Comparison of ENCODE assay signal across 9 mouse cellular contexts in the genomic region with DNA sequence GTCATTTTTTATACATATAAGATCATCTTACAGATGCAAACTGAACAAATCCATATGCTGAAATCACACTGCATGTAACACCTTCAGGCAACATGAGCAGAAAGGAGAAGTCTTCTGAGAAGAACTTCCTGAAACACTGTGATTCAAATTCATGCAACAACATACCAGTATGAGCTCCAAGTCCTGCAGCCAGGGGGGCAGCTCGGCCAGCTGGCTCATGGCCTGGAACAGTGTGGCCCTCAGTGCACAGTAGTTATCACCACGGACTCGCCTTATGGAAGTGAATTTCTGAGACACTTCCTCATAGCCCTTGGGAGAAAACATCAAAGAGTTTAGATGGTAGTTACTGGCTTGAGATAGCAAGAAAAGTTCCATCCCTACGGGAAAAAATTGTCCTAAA. TPM values are rescaled to one million over a fixed set of nuclear protein-coding genes. Genes with fewer than 3 reads are reported as not detected.
DNase-seq lines count a peak whose midpoint lies in the region; ATAC-seq lines count a peak whose summit lies in the region.
"Had no signal": no experiment of that assay in that cellular context is flagged by ENCODE, and none has a peak within 500 bp of the region (broad histone marks: within the 10 kb centered on the region; RNA-seq: fewer than 3 reads in every experiment).

No protein-coding gene starts in this region.

- H3K36me3 ChIP-seq in kidney, embryonic 15.5 days: peaks cover 70% of the 10 kb centered on the region
- H3K36me3 ChIP-seq in macrophage (ENCODE audit: inconsistent target): peaks cover 50% of the 10 kb centered on the region

- ATAC-seq in kidney, embryonic 15.5 days (replicated peaks; ENCODE audit: low FRiP score): no peak

- WGBS in kidney, embryonic 15.5 days: 75% methylated on average over 4 of the region's 4 CpGs
- WGBS in macrophage (ENCODE audit: missing documents): 41% methylated on average over 4 of the region's 4 CpGs

- H3K27ac ChIP-seq in kidney, embryonic 15.5 days: no peak overlapping the region
- H3K27ac ChIP-seq in macrophage: peak overlapping the region; percentile 0; the same call in 1 of the 2 replicates
- H3K27ac ChIP-seq: limb, embryonic 12.5 days had no signal

- DNase-seq in kidney, postnatal 14 days: peak; percentile 36
- peak; percentile 51 for DNase-seq in cerebellum, adult 8-10 months
- peak; percentile 56 for DNase-seq in gonadal fat pad, adult 2 months (ENCODE audit: low read depth)
- no peak for DNase-seq in embryo, embryonic 11 days
- no peak for DNase-seq in frontal cortex, postnatal 10 days (ENCODE audit: low spot score in 2 of 2)
- no peak for DNase-seq in spleen, postnatal 4 days (ENCODE audit: low spot score in 2 of 2)

- H3K79me2 ChIP-seq in macrophage (ENCODE audit: inconsistent target): peaks cover 95% of the 10 kb centered on the region

- H3K4me3 ChIP-seq in kidney, embryonic 15.5 days (replicated peaks): no peak overlapping the region
- no peak overlapping the region for H3K4me3 ChIP-seq in macrophage (ENCODE audit: inconsistent target)
- H3K4me3 ChIP-seq: limb, embryonic 12.5 days had no signal

- no peaks in the 10 kb centered on the region for H3K9me3 ChIP-seq in kidney, embryonic 15.5 days (replicated peaks)
- H3K9me3 ChIP-seq: limb, embryonic 12.5 days had no signal

- 0 out of 2 replicates have a peak, but pooled peaks cover 2% of the 10 kb centered on the region for H3K4me1 ChIP-seq in kidney, embryonic 15.5 days
- H3K4me1 ChIP-seq: limb, embryonic 12.5 days had no signal

- H3K4me2 ChIP-seq in kidney, embryonic 15.5 days: no peak overlapping the region
- H3K4me2 ChIP-seq: limb, embryonic 12.5 days had no signal

- no peak overlapping the region for H3K9ac ChIP-seq in kidney, embryonic 15.5 days
- H3K9ac ChIP-seq: limb, embryonic 12.5 days had no signal

- H3K27me3 ChIP-seq in kidney, embryonic 15.5 days: no peaks in the 10 kb centered on the region
- H3K27me3 ChIP-seq: limb, embryonic 12.5 days had no signal

RNA-seq across cellular contexts. Expression of gene Otulin, which starts 14.3 kb away (rescaled TPM):
- 29.0 and 32.2 TPM in 2 replicates for polyA plus RNA-seq in kidney, embryonic 15.5 days (2015; fragmentation: Nextera tagmentation; extraction: Ambion mirVana)
- 33.0 and 38.7 TPM in 2 replicates for polyA plus RNA-seq in gonadal fat pad, adult 2 months (2012; rRNA removed)
- 100 to 1,000 TPM in 2 of 26 experiments, 10 to 100 TPM in 24; 33.5 to 108 (median 60.6) TPM for total RNA-seq in macrophage (2018; cell fraction: chromatin; rRNA removed)
- total RNA-seq in macrophage (2018; cell fraction: cytosol; rRNA removed): 10 to 100 TPM; 41.1 to 67.8 (median 52.0) TPM
- 100 to 1,000 TPM in 3 of 26 experiments, 10 to 100 TPM in 23; 40.5 to 114 (median 67.3) TPM for total RNA-seq in macrophage (2018; cell fraction: nucleus; rRNA removed)
- 43.1 to 52.3 TPM (median 48.8 TPM) in 3 replicates for polyA plus RNA-seq in macrophage (2018)

Comparison
In these comparisons a context has a peak if more than half of its experiments do, and no peak if none do; other contexts are left out.
1. DNase-seq: peak in kidney, postnatal 14 days (single experiment), cerebellum, adult 8-10 months (single experiment) and gonadal fat pad, adult 2 months (single experiment); none in embryo, embryonic 11 days (single experiment), frontal cortex, postnatal 10 days (0 of 2) and spleen, postnatal 4 days (0 of 2).